Mouse (Mus musculus) liver, embryonic 14.5 days (tissue): Measurements from ENCODE around the gene Klf11. TPM values are rescaled to one million over a fixed set of nuclear protein-coding genes. Genes with fewer than 3 reads are reported as not detected.

Experiments used
- ATAC-seq: fragments of 200-750 bp; cut with Nextera tagmentation; 2 replicates; pipeline ENCODE4 v1.8.0; 2017; ENCODE audit warnings: moderate number of reproducible peaks, mild to moderate bottlenecking, moderate library complexity; ENCODE audit not compliant: insufficient read depth
- DNase-seq, 3 experiments: peaks; one replicate each; pipeline ENCODE4 v3.0.0-alpha.2; 2012 to 2013; ENCODE audit warnings: low read depth in 3 of 3, low spot score in 3 of 3
- H3K27ac ChIP-seq: fragments of 300-500 bp; sonication (generic); 2 replicates; pipeline ENCODE4 v1.5.1; 2014; ENCODE audit warnings: moderate library complexity, mild to moderate bottlenecking, control low read depth, inconsistent platforms
- H3K27me3 ChIP-seq: fragments of 300-500 bp; sonication (generic); 2 replicates; pipeline ENCODE4 v1.6.1; 2014; ENCODE audit warnings: mild to moderate bottlenecking, low read length, moderate library complexity; ENCODE audit not compliant: control insufficient read depth, insufficient read depth
- H3K36me3 ChIP-seq: fragments of 300-500 bp; sonication (generic); replicated peaks from 2 replicates; pipeline ENCODE4 v1.6.1; 2014; ENCODE audit warnings: low read depth; ENCODE audit not compliant: control insufficient read depth, insufficient read depth
- H3K4me1 ChIP-seq, 2 experiments: fragments of 200-500 bp in 1 of 2; fragments of 300-500 bp in 1 of 2; sonication (generic) in 1 of 2; replicated peaks; 2 replicates each; pipeline ENCODE4 v1.6.1; 2012 to 2014; ENCODE audit warnings: antibody characterized with exemption in 1 of 2, inconsistent platforms in 1 of 2, low read length in 1 of 2; ENCODE audit not compliant: control insufficient read depth in 2 of 2, insufficient read depth in 2 of 2
- H3K4me2 ChIP-seq: fragments of 300-500 bp; sonication (generic); 2 replicates; pipeline ENCODE4 v1.6.1; 2014; ENCODE audit warnings: low read depth, mild to moderate bottlenecking, control low read depth, moderate library complexity
- H3K4me3 ChIP-seq, 2 experiments: fragments of 200-500 bp in 1 of 2; fragments of 300-500 bp in 1 of 2; sonication (generic) in 1 of 2; 2 replicates each; pipeline ENCODE4 v1.5.1; 2012 to 2014; ENCODE audit warnings: low read depth in 2 of 2, low read length in 2 of 2, mild to moderate bottlenecking in 2 of 2, control low read depth in 1 of 2, inconsistent platforms in 1 of 2, moderate library complexity in 1 of 2; ENCODE audit not compliant: insufficient read depth in 1 of 2
- H3K9ac ChIP-seq: fragments of 300-500 bp; sonication (generic); replicated peaks from 2 replicates; pipeline ENCODE4 v1.6.1; 2014; ENCODE audit warnings: mild to moderate bottlenecking, control low read depth, moderate library complexity
- H3K9me3 ChIP-seq: fragments of 300-500 bp; sonication (generic); 2 replicates; pipeline ENCODE4 v1.6.1; 2016; ENCODE audit warnings: low read length, mixed read lengths; ENCODE audit not compliant: control insufficient read depth
- CTCF ChIP-seq: IDR thresholded peaks from 2 replicates; pipeline ENCODE4 v1.5.1; 2016; ENCODE audit warnings: antibody characterized with exemption, low read depth, control low read depth
- EP300 ChIP-seq: IDR thresholded peaks from 2 replicates; pipeline ENCODE4 v1.6.1; 2016; ENCODE audit warnings: antibody characterized with exemption, low read depth
- WGBS: fragments of 180-500 bp; shearing (Covaris S2); extraction: QIAGEN DNeasy Blood & Tissue Kit; methylation state at CpG from one replicate; pipeline ENCODE4 v1.1.7; 2014; ENCODE audit not compliant: insufficient replicate concordance; 5-methylcytosine and 5-hydroxymethylcytosine counted together
- polyA plus RNA-seq, 2 experiments: library from polyadenylated mRNA; depleted of rRNA in 1 of 2; stranded (reverse) in 1 of 2; unstranded in 1 of 2; fragments of >200 nt; fragmentation: Nextera tagmentation in 1 of 2; extraction: Ambion mirVana in 1 of 2; gene quantifications; 2 replicates each; pipeline versions ENCODE4 v1.2.1 to v1.2.3; 2012 to 2014

Gene Klf11
- polyA plus RNA-seq (2012; rRNA removed) (5.4 TPM in 2 replicates), polyA plus RNA-seq (2014; fragmentation: Nextera tagmentation; extraction: Ambion mirVana) (6.9 and 7.7 TPM in 2 replicates)

GRCm38 (mm10) chr12:24651063-24651557 is at the start of gene Klf11:
Gene Klf11, plus strand, starts transcription at chr12:24651274.
- H3K9me3 ChIP-seq = no peaks in the 10 kb centered on the region
- TF ChIP-seq EP300 (peak; percentile 48; the same call in 1 of the 2 replicates), CTCF (peak; percentile 9; the same call in 1 of the 2 replicates)
- peak within 1 kb of the TSS; percentile 95 for H3K9ac ChIP-seq
- H3K27ac ChIP-seq = peak within 1 kb of the TSS; percentile 93
- H3K4me3 ChIP-seq = peak within 1 kb of the TSS; percentile 91 to 92
- under 1% methylated on average over 66 of the region's 68 CpGs for WGBS
- peak; percentile 78 for ATAC-seq
- peaks cover 34 to 64% of the 10 kb centered on the region in 2 experiments for H3K4me1 ChIP-seq
- peak; percentile 90 to 94 (median 93) for DNase-seq
- H3K4me2 ChIP-seq = peak within 1 kb of the TSS; percentile 97
- peaks cover 29% of the 10 kb centered on the region for H3K36me3 ChIP-seq
- no peaks in the 10 kb centered on the region for H3K27me3 ChIP-seq

GRCm38 (mm10) chr12:24603266-24603665 is 47.8 kb upstream of the Klf11 start:
- WGBS = 32% methylated on average over 2 of the region's 2 CpGs
- ATAC-seq = no peak
- peak; percentile 37 to 47 (median 38) for DNase-seq

GRCm38 (mm10) chr12:24606166-24606565 is 44.9 kb upstream of the Klf11 start:
- 71% methylated on average over 10 of the region's 10 CpGs for WGBS
- no peak overlapping the region for H3K27ac ChIP-seq
- H3K36me3 ChIP-seq = no peaks in the 10 kb centered on the region
- H3K4me1 ChIP-seq = no peaks in the 10 kb centered on the region
- no peak overlapping the region for H3K4me3 ChIP-seq
- no peaks in the 10 kb centered on the region for H3K27me3 ChIP-seq
- no peaks in the 10 kb centered on the region for H3K9me3 ChIP-seq
- ATAC-seq = no peak
- no peak overlapping the region for H3K4me2 ChIP-seq
- no peak overlapping the region for H3K9ac ChIP-seq
- no peak for TF ChIP-seq CTCF
- no peak for TF ChIP-seq EP300
- no peak for DNase-seq

More at GRCm38 (mm10) chr12:24603266-24603665, 47.8 kb upstream of the Klf11 start:
- H3K9ac ChIP-seq = no peak overlapping the region
- H3K36me3 ChIP-seq = no peaks in the 10 kb centered on the region
- H3K27ac ChIP-seq = no peak overlapping the region
- no peak overlapping the region for H3K4me2 ChIP-seq
- H3K9me3 ChIP-seq = no peaks in the 10 kb centered on the region
- peak; percentile 88 for TF ChIP-seq CTCF
- no peak for TF ChIP-seq EP300
- H3K4me3 ChIP-seq = no peak overlapping the region
- no peaks in the 10 kb centered on the region for H3K27me3 ChIP-seq
- no peaks in the 10 kb centered on the region for H3K4me1 ChIP-seq

GRCm38 (mm10) chr12:24612591-24612990 is 38.5 kb upstream of the Klf11 start:
- Histone ChIP-seq H3K9ac (no peak overlapping the region), H3K27me3 (no peaks in the 10 kb centered on the region), H3K4me3 (no peak overlapping the region), H3K27ac (no peak overlapping the region), H3K9me3 (no peaks in the 10 kb centered on the region), H3K4me2 (no peak overlapping the region), H3K36me3 (no peaks in the 10 kb centered on the region), H3K4me1 (no peaks in the 10 kb centered on the region)
- 69% methylated on average over 6 of the region's 6 CpGs for WGBS
- no peak for DNase-seq
- no peak for TF ChIP-seq CTCF
- no peak for ATAC-seq

GRCm38 (mm10) chr12:24614452-24615075 is 36.5 kb upstream of the Klf11 start:
- Histone ChIP-seq H3K4me3 (no peak overlapping the region), H3K27ac (no peak overlapping the region), H3K9me3 (no peaks in the 10 kb centered on the region), H3K27me3 (no peaks in the 10 kb centered on the region), H3K4me1 (no peaks in the 10 kb centered on the region), H3K9ac (no peak overlapping the region), H3K4me2 (no peak overlapping the region), H3K36me3 (no peaks in the 10 kb centered on the region)
- WGBS = 73% methylated on average over 17 of the region's 17 CpGs
- DNase-seq (no peak), ATAC-seq (no peak)
- TF ChIP-seq CTCF = no peak
- TF ChIP-seq EP300 = no peak
